Mouse (Mus musculus) testis, adult 2 months (tissue): Measurements from ENCODE around the gene Etl4. TPM values are rescaled to one million over a fixed set of nuclear protein-coding genes. Genes with fewer than 3 reads are reported as not detected.

Experiments
- H3K27ac ChIP-seq: fragments of 200-500 bp; 2 replicates; pipeline ENCODE4 v1.5.1; 2012; ENCODE audit warnings: low read depth, low read length; ENCODE audit not compliant: control insufficient read depth, insufficient read depth
- H3K27me3 ChIP-seq: fragments of 200-500 bp; 2 replicates; pipeline ENCODE4 v1.6.1; 2012; ENCODE audit warnings: mild to moderate bottlenecking, low read length, moderate library complexity; ENCODE audit not compliant: control insufficient read depth, insufficient read depth
- H3K36me3 ChIP-seq: fragments of 200-500 bp; 2 replicates; pipeline ENCODE4 v1.6.1; 2012; ENCODE audit warnings: mild to moderate bottlenecking, low read length; ENCODE audit not compliant: control insufficient read depth, insufficient read depth
- H3K4me1 ChIP-seq: fragments of 200-500 bp; 2 replicates; pipeline ENCODE4 v1.6.1; 2012; ENCODE audit warnings: low read length; ENCODE audit not compliant: control insufficient read depth, insufficient read depth
- H3K4me3 ChIP-seq: fragments of 200-500 bp; 2 replicates; pipeline ENCODE4 v1.5.1; 2012; ENCODE audit warnings: low read depth, mild to moderate bottlenecking, low read length, moderate library complexity, mixed read lengths; ENCODE audit not compliant: control insufficient read depth
- CTCF ChIP-seq: fragments of 200-500 bp; IDR thresholded peaks from 2 replicates; pipeline ENCODE4 v1.5.1; 2012; ENCODE audit warnings: low read depth, mild to moderate bottlenecking, inconsistent platforms, low read length, moderate library complexity; ENCODE audit not compliant: control insufficient read depth, insufficient read depth, insufficient replicate concordance
- POLR2A ChIP-seq: fragments of 200-500 bp; IDR thresholded peaks from 2 replicates; pipeline ENCODE4 v1.6.1; 2012; ENCODE audit warnings: low read depth, mild to moderate bottlenecking, inconsistent platforms, low read length, moderate library complexity; ENCODE audit not compliant: control insufficient read depth
- polyA plus RNA-seq: library from polyadenylated mRNA; depleted of rRNA; stranded (reverse); fragments of >200 nt; gene quantifications from 2 replicates; pipeline ENCODE4 v1.2.3, GENCODE M21; 2012

The Etl4 gene
- polyA plus RNA-seq, 1 experiment = 16.3 TPM

DNA sequence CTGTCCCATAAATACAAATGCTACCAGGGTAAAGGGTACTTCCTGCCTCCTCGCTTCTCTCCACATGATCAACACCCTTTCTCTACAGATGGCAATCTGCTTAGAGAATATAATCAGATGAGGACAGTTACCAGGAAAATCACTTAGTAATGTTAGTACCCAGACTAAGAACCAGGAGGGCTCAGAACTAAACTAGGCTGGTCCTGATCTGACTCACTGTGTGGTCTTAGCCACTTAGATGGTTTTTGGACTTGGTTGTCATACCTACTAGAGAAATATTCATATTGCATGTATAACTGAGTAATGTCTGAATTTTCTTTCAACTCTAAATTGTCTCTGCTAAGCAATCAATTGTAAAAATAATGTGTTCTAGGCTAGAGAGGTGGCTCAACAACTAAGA is 662.4 kb downstream of the Etl4 start:
- H3K27ac ChIP-seq = no peak overlapping the region
- H3K27me3 ChIP-seq = no peaks in the 10 kb centered on the region
- H3K4me3 ChIP-seq = no peak overlapping the region
- H3K4me1 ChIP-seq = no peaks in the 10 kb centered on the region
- no peak for TF ChIP-seq POLR2A
- H3K36me3 ChIP-seq = no peaks in the 10 kb centered on the region

DNA sequence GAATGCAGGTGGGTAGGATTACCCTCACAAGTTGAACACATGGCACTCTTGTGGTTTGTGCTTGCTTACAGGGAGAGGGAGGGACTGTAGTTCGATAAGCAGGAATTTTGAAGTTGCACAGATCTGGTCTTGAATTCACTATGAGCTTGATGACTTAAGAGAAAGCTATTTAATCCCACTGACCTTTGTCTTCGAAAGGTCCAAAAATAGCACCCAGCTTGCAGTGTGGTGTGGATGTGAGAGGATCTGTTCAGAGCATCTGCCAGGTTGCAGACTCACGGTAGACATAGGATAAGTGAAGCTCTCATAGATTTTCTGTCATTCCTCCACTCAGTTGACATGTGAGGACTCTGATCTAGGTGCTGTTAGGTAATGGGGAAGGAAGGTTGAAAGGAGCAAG is 670.8 kb downstream of the Etl4 start:
- Histone ChIP-seq H3K36me3 (no peaks in the 10 kb centered on the region), H3K27me3 (no peaks in the 10 kb centered on the region), H3K27ac (no peak overlapping the region), H3K4me1 (no peaks in the 10 kb centered on the region), H3K4me3 (no peak overlapping the region)
- TF ChIP-seq POLR2A (no peak), CTCF (no peak)

DNA sequence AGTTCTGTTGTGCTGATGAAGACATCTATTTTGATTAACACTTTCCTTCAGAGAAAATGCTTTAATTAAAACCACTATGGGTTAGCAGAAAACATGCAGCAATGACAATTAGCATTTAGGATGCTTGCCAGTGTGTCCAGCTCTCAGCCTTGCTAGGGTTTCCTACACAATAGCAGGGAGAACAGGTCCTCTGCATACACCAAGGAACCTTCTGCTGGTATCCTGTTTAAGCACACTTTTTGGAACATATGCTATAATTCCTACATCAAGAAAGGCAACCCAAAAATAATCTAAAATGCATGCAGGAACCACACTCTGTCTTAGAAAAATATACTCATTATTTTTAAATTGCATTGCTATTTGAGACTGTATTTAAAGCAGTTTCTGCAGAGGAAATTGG is 673.5 kb downstream of the Etl4 start:
- Histone ChIP-seq H3K4me1 (no peaks in the 10 kb centered on the region), H3K27me3 (no peaks in the 10 kb centered on the region), H3K36me3 (no peaks in the 10 kb centered on the region), H3K27ac (no peak overlapping the region), H3K4me3 (no peak overlapping the region)
- no peak for TF ChIP-seq CTCF
- no peak for TF ChIP-seq POLR2A

DNA sequence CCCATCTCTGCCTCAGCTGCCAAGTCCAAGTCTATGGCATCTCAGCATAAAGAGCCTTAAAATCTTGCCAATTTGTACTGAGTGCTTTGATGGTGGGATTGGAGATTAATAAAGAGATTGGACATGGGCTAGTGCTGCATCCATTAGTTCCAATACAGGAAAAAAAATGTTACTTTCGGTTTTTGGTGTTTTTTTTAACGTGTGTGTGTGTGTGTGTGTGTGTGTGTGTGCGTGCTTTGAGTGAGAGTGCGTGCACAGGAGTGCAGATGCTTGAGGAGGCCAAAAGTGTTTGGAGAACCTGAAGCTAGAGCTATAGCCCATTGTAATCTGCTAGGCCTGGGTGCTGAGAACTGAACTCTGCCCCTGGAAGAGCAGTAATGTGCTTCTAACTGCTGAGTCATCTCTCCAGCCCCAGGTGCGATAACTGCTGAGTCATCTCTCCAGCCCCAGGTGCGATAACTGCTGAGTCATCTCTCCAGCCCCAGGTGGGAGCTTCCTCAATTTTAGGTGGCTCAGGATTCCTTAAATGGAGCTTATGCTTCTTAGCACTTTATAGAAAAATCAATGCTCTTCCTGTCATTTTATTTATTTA is 674.1 kb downstream of the Etl4 start:
- no peaks in the 10 kb centered on the region for H3K36me3 ChIP-seq
- no peak overlapping the region for H3K27ac ChIP-seq
- TF ChIP-seq POLR2A (no peak), CTCF (no peak)
- no peaks in the 10 kb centered on the region for H3K4me1 ChIP-seq
- no peaks in the 10 kb centered on the region for H3K27me3 ChIP-seq
- no peak overlapping the region for H3K4me3 ChIP-seq

DNA sequence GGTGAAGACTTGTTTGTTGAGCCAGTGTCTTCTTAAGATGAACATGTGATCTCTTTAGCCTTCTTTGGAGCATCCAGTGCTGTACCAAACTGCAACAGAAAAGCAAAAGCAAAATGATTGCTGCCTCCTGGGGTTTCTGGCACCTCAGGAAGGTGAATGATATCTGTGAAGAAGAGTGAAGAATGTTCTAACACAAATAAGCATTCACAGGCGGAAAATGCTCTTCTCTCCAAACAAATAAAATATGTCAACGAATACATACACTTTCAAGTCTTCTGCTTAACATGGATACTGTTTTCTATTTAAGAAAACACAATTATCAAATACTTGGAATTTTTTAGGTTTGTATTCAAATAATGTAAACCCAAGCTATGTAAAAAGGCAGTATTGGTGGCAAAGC is 678.3 kb downstream of the Etl4 start:
- TF ChIP-seq POLR2A = no peak
- H3K36me3 ChIP-seq = no peaks in the 10 kb centered on the region
- no peak overlapping the region for H3K27ac ChIP-seq
- H3K27me3 ChIP-seq = no peaks in the 10 kb centered on the region
- H3K4me1 ChIP-seq = no peaks in the 10 kb centered on the region
- no peak overlapping the region for H3K4me3 ChIP-seq

DNA sequence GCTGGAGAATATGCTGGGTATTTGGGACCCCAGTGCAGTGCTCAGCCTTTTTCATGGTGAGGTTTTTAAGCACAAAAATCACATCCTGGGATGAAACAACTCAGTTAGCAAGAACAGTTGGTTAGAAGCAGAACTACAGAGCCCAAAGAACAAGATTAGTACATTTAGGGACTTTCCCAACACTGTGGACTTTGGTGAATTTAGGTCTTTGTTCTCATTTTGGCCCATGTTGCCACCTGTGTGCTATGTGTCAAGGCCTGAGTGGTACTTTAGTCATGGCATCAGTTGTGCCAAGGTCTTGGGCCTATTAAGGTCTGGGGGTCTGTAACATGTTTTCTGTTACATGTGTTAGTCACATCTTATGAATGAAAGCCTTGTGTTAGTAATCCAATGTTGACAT is 679.1 kb downstream of the Etl4 start:
- H3K4me3 ChIP-seq = no peak overlapping the region
- no peaks in the 10 kb centered on the region for H3K36me3 ChIP-seq
- H3K27me3 ChIP-seq = no peaks in the 10 kb centered on the region
- H3K4me1 ChIP-seq = no peaks in the 10 kb centered on the region
- no peak overlapping the region for H3K27ac ChIP-seq
- TF ChIP-seq CTCF = no peak
- TF ChIP-seq POLR2A = no peak

DNA sequence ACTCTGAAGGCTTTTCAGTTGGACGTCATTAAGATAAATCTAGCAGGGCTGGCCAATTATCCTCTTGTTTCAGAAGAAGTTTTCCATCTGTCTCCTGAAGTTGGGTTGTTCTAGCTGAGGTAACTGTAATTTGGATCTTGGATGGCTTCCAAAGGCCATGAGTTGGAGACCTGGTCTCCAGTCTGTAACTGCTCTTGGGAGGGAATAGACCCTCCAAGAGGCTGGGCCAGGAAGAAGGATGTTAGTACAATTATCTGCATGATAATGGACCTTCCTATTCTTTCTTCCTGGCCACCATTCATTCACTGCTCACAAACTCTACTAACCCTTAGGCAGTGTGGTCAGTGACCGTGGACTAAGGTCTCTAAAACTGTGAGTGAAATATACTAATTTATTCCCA is 684.5 kb downstream of the Etl4 start:
- Histone ChIP-seq H3K4me3 (no peak overlapping the region), H3K36me3 (no peaks in the 10 kb centered on the region), H3K27me3 (no peaks in the 10 kb centered on the region), H3K27ac (no peak overlapping the region), H3K4me1 (no peaks in the 10 kb centered on the region)
- no peak for TF ChIP-seq POLR2A
- TF ChIP-seq CTCF = no peak

DNA sequence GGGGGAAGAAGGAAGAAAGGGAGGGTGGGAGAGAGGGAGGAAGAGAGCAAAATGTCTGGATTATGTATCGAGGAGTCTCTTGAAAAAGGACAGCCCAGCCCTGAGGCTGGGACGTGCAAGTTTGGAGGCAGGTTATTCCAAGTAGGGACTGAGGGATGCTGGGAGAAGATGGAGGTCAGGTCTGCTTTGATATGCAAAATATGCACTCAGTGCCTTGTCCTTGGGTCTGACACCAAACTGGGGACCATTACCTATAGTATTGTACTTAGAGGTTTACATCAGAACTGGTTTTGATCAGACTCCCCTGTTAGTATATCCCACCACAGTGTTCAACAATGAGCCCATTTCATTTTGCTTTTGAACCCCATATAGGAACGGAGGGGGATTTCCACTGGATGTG is 685.4 kb downstream of the Etl4 start:
- Histone ChIP-seq H3K27me3 (no peaks in the 10 kb centered on the region), H3K27ac (no peak overlapping the region), H3K4me3 (no peak overlapping the region), H3K4me1 (no peaks in the 10 kb centered on the region), H3K36me3 (no peaks in the 10 kb centered on the region)
- no peak for TF ChIP-seq CTCF
- no peak for TF ChIP-seq POLR2A

DNA sequence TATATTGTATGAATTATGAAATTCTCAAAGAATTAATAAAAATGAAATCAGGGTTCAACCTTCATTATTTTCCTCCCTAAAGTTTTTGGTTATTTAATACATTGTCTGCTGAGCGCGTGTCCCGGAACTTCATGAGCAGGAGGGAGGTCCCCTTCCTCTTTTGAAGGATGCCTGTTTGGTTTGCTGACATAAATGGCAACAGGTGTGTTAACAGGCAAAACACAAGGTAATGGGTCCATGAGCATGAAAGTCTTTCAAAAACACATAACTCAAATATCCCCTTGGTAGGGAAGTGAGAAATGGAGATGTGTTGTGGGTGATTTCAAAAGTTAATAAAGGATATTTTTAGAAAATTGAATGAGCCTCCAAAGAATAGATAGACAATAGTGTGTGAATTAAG is 687.0 kb downstream of the Etl4 start:
- Histone ChIP-seq H3K27ac (no peak overlapping the region), H3K27me3 (no peaks in the 10 kb centered on the region), H3K4me1 (no peaks in the 10 kb centered on the region), H3K36me3 (no peaks in the 10 kb centered on the region), H3K4me3 (no peak overlapping the region)
- TF ChIP-seq CTCF = no peak
- no peak for TF ChIP-seq POLR2A
